Mouse (Mus musculus): ENCODE measurements around the gene Aff1.

GRCm38 (mm10) chr5:103854807-103855194 lies 162.6 kb downstream of the Aff1 start:
- TF ChIP-seq POLR2A (IDR thresholded peaks at IDR 0.05; ENCODE audit: borderline replicate concordance, extremely low read depth, insufficient read depth, insufficient read length, poor library complexity, severe bottlenecking) (no peak), CTCF (IDR thresholded peaks at IDR 0.05; ENCODE audit: borderline replicate concordance, extremely low read depth, insufficient read depth, insufficient read length) (no peak)

All from brain, embryonic 14.5 days (tissue).